Mouse (Mus musculus) embryonic facial prominence, embryonic 12.5 days (tissue): ENCODE measurements at regions not wholly inside any gene's neighbourhood (a gene's known extent, or its start where the extent isn't known, plus 50 kb on each side); places are given as distances from the start of the nearest gene placed in this dataset.

ENCODE experiments used
- ATAC-seq: fragments of 200-750 bp; cut with Nextera tagmentation; 2 replicates; pipeline ENCODE4 v1.8.0; 2017; ENCODE audit not compliant: insufficient number of reproducible peaks, insufficient read depth, low FRiP score, low TSS enrichment
- H3K27ac ChIP-seq: fragments of 300-500 bp; sonication (generic); 2 replicates; pipeline ENCODE4 v1.5.1; 2016; ENCODE audit warnings: mild to moderate bottlenecking
- H3K27me3 ChIP-seq: fragments of 300-500 bp; sonication (generic); 2 replicates; pipeline ENCODE4 v1.6.1; 2016; ENCODE audit warnings: mild to moderate bottlenecking, moderate library complexity
- H3K36me3 ChIP-seq: fragments of 300-500 bp; sonication (generic); 2 replicates; pipeline ENCODE4 v1.6.1; 2016; ENCODE audit warnings: mild to moderate bottlenecking
- H3K4me1 ChIP-seq: fragments of 300-500 bp; sonication (generic); 2 replicates; pipeline ENCODE4 v1.6.1; 2016
- H3K4me2 ChIP-seq: fragments of 300-500 bp; sonication (generic); replicated peaks from 2 replicates; pipeline ENCODE4 v1.6.1; 2016; ENCODE audit warnings: mild to moderate bottlenecking, moderate library complexity
- H3K4me3 ChIP-seq: fragments of 300-500 bp; sonication (generic); 2 replicates; pipeline ENCODE4 v1.5.1; 2016; ENCODE audit warnings: mild to moderate bottlenecking
- H3K9ac ChIP-seq: fragments of 300-500 bp; sonication (generic); 2 replicates; pipeline ENCODE4 v1.6.1; 2016; ENCODE audit warnings: mild to moderate bottlenecking, moderate library complexity
- H3K9me3 ChIP-seq: fragments of 300-500 bp; sonication (generic); 2 replicates; pipeline ENCODE4 v1.6.1; 2016; ENCODE audit warnings: mild to moderate bottlenecking, moderate library complexity
- WGBS: fragments of 180-500 bp; shearing (Covaris S2); methylation state at CpG from one replicate; pipeline ENCODE4 v1.1.7; 2016; 5-methylcytosine and 5-hydroxymethylcytosine counted together

- WGBS = 78% methylated on average over 7 of the region's 7 CpGs
- H3K4me1 ChIP-seq = no peaks in the 10 kb centered on the region
- no peaks in the 10 kb centered on the region; the same call in 1 of the 2 replicates for H3K9me3 ChIP-seq
- H3K36me3 ChIP-seq = no peaks in the 10 kb centered on the region
- H3K4me3 ChIP-seq = no peak overlapping the region
- no peak overlapping the region for H3K9ac ChIP-seq
- H3K27me3 ChIP-seq = no peaks in the 10 kb centered on the region
- H3K27ac ChIP-seq = no peak overlapping the region
- H3K4me2 ChIP-seq = no peak overlapping the region
- no peak for ATAC-seq
Measured at GRCm38 (mm10) chr10:95003621-95004020, 59.0 kb upstream of the Plxnc1 start.

- Histone ChIP-seq H3K4me2 (no peak overlapping the region), H3K4me1 (no peaks in the 10 kb centered on the region), H3K27ac (no peak overlapping the region), H3K27me3 (no peaks in the 10 kb centered on the region), H3K9ac (no peak overlapping the region), H3K9me3 (no peaks in the 10 kb centered on the region; the same call in 1 of the 2 replicates), H3K4me3 (no peak overlapping the region), H3K36me3 (no peaks in the 10 kb centered on the region)
- ATAC-seq = no peak
- 58% methylated on average over 6 of the region's 6 CpGs for WGBS
Measured at GRCm38 (mm10) chr10:95001650-95002049, 57.0 kb upstream of the Plxnc1 start.

GRCm38 (mm10) chr10:94999716-95000115, 55.1 kb upstream of the Plxnc1 start:
- H3K4me1 ChIP-seq = no peaks in the 10 kb centered on the region
- no peak overlapping the region for H3K4me2 ChIP-seq
- H3K9ac ChIP-seq = no peak overlapping the region
- no peaks in the 10 kb centered on the region for H3K36me3 ChIP-seq
- WGBS = 86% methylated on average over 5 of the region's 5 CpGs
- H3K4me3 ChIP-seq = no peak overlapping the region
- H3K27me3 ChIP-seq = no peaks in the 10 kb centered on the region
- ATAC-seq = no peak
- H3K27ac ChIP-seq = no peak overlapping the region
- H3K9me3 ChIP-seq = no peaks in the 10 kb centered on the region
